Mouse (Mus musculus) gastrocnemius, adult 2 months (tissue): ENCODE data around the gene Ccdc162. TPM values are rescaled to one million over a fixed set of nuclear protein-coding genes. Genes with fewer than 3 reads are reported as not detected.
A peak's percentile ranks its signal among the peaks of the same experiment; 100 is the strongest.

Source experiments
- DNase-seq: peaks from one replicate; pipeline ENCODE4 v3.0.0; 2022
- H3K27ac ChIP-seq: fragments of 200-600 bp; 2 replicates; pipeline ENCODE4 v1.8.1; 2022; ENCODE audit warnings: mild to moderate bottlenecking
- H3K4me3 ChIP-seq: fragments of 200-600 bp; 2 replicates; pipeline ENCODE4 v1.8.1; 2022; ENCODE audit warnings: mild to moderate bottlenecking, moderate library complexity
- CTCF ChIP-seq: fragments of 200-600 bp; IDR thresholded peaks from 2 replicates; pipeline ENCODE4 v1.8.1; 2022; ENCODE audit warnings: antibody characterized with exemption, mild to moderate bottlenecking, moderate library complexity
- intact Hi-C: fragments of 180-260 bp; cut with DNase I; formaldehyde crosslinking; loops from one replicate; pipeline ENCODE4 v1.15.1; 2025
- long read RNA-seq, 2 experiments: library from polyadenylated mRNA; stranded (forward); transcript quantifications; one replicate each; pipeline ENCODE4 v2.0.0; 2021
- total RNA-seq, 2 experiments: library from RNA; stranded (reverse); gene quantifications; 2 replicates each; pipeline ENCODE4 v1.2.3; 2021

The Ccdc162 gene
- 1 to 10 TPM in 1 of 2 experiments, under 1 TPM in 1; 0.89 to 1.3 TPM for total RNA-seq
- long read RNA-seq, experiment 1, result 0 reads
- long read RNA-seq, experiment 2, result 0 reads

DNA sequence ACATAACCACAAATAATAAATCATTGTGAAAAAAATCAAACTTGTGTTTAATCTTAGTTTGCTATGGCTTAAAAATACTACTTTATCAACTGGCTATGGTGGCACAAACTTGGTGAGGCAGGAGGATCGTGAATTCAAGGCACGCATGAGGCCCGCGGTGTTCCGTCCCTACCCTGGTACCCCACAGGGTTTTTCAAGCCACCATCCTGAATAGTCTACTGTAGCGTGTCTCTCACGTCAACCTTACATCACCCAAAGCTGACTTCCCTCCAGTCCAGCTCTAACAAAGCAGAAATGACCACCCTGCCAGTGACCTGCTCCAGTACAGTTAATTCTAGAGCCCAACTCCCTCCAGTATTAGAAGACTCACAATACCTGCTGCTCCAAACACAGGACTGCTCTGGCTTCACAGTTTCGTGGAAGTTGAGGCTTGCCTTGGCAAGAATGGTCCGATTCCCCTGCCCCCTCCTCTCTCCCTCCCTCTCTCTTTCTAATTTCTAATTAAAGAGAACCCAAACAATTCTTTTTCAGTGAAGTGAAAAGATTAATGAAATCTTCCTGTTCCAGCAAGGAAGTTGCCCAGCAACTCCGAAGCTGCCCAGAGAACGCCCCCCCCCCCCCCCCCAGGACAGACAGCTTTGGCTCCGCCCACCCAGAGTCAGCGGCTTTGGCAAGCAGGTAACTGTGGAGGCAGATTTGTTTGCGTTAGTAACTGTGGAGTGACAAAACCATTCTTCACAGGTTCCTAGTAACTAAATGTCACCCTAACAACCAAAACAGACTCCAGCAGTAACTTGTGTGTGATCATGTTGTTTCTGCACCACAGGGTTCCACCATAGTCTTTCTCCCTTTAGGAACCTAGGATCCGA is at the start of gene Ccdc162:
Ccdc162 (minus strand) TSS at position 606 of the 869 bp plus-strand sequence.
- no peak for DNase-seq
- H3K4me3 ChIP-seq, result peak within 1 kb of the TSS; percentile 52
- H3K27ac ChIP-seq, result peak within 1 kb of the TSS; percentile 10; the same call in 1 of the 2 replicates
- intact Hi-C loops, result no loop called here
- TF ChIP-seq CTCF, result no peak

DNA sequence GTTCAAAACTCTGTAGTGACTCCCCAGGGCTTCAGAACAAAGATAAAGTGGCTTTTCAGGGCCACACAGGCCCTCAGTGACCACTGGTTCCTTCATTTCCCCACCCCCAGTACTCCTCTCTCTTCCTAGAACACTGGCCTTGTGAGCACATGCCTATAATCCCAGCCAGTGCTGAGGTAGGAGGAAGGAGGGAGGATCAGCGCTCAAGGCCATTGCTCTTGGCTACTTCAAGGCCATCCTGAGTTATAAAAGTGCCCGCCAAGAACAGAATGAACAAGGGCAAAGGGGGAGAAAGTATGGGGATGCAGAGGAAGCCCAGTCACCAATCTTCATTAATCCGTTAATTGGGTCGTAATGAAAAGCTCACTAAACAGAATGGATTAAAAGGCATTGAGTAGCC is 49.2 kb upstream of the Ccdc162 start:
- intact Hi-C loops, result no loop called here

DNA sequence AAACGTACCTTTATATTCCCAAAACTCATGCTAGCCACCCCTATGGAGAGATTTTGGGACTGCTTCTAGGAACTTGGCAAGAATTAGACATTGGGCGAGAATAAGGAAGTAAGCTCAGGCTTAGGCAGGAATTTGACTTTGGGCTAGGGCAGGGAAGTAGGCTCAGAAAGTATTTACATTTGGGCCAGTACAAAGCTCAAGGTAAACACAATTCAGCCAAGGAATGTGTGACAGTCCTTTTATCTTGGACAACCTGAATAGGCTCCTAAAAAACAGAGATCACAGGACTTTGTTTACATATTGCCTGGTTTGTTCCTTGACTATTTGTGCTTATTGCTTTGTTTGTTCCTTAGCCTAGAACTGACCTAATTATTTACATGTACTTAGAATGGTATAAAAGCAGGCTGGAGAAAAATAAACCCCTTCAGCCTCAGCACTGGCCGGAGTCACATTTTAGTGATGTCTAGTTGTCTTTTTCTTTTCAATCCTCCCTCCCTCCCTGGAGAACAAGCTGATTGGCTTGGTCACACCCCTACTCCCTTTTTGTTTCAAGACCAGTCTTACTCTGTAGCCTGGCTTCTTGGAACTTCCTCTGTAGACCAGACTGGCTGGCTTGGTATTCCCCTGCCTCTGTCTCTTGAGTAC is 47.4 kb upstream of the Ccdc162 start:
- Histone ChIP-seq H3K27ac (no peak overlapping the region), H3K4me3 (no peak overlapping the region)
- DNase-seq, result no peak
- no peak for TF ChIP-seq CTCF
- intact Hi-C loops, result no loop called here

More for the DNA sequence above, 49.2 kb upstream of the Ccdc162 start:
- no peak for TF ChIP-seq CTCF
- DNase-seq, result no peak
- no peak overlapping the region for H3K27ac ChIP-seq
- H3K4me3 ChIP-seq, result no peak overlapping the region

DNA sequence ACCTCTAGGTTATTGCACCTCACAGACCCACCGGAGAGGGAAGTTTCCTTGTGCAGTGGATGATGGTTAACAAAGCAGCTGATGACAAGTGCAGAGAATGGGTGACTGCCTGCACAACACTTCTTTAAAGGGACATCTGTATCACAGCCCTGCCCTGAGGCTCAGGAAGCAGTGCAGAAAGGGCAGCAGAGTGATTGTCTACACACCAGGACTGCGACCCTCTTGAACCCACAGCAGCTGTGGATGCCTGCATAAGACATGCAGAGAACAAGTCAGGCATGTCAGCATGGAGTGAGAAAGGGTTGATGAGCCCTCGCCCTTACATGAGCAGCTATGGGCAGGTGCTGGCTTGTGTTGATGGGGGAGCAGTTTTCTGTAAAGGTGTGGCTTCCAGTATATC is 44.4 kb upstream of the Ccdc162 start:
- no peak for DNase-seq
- no peak for TF ChIP-seq CTCF
- intact Hi-C loops, result no loop called here
- H3K27ac ChIP-seq, result no peak overlapping the region
- no peak overlapping the region for H3K4me3 ChIP-seq

DNA sequence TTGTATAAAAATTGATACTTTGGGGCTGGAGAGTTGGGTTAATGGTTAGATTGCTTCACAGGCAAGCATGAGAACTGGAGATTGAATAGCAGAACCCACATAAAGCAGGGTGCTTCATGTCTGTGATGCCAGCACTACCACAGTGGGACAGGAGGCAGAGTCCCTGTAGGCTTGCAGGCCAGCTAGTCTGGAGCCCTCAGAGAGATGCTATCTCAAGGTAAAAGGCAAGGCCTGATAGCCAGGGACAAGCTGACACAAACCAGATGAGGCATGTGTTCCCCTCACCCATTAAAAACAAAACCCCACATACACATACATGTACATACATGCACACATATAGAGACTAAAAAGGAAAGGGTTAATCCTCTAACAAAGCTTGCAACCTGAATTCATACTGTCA is 41.6 kb upstream of the Ccdc162 start:
- DNase-seq, result no peak
- intact Hi-C loops, result no loop called here

DNA sequence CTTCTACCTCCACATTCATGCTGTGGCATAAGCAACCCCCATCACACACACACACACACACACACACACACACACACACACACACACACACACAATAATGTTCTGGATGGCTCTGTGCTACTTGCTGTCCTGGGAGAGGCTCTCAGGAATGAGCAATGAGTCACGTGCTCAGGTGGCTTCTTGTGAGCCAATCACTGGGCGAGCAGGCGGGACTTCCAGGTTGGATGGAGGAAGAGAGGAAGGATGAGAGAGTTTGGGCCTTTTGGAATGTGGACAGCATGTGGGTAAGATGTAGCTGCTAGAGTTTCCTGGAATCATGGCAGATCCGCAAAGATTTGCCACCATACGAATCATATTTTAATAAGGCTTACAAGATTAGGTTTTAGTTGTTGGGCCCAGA is 40.8 kb upstream of the Ccdc162 start:
- no peak for DNase-seq
- TF ChIP-seq CTCF, result no peak
- intact Hi-C loops, result no loop called here
- Histone ChIP-seq H3K4me3 (no peak overlapping the region), H3K27ac (no peak overlapping the region)

More for the DNA sequence above, 41.6 kb upstream of the Ccdc162 start:
- Histone ChIP-seq H3K27ac (no peak overlapping the region), H3K4me3 (no peak overlapping the region)
- TF ChIP-seq CTCF, result no peak

DNA sequence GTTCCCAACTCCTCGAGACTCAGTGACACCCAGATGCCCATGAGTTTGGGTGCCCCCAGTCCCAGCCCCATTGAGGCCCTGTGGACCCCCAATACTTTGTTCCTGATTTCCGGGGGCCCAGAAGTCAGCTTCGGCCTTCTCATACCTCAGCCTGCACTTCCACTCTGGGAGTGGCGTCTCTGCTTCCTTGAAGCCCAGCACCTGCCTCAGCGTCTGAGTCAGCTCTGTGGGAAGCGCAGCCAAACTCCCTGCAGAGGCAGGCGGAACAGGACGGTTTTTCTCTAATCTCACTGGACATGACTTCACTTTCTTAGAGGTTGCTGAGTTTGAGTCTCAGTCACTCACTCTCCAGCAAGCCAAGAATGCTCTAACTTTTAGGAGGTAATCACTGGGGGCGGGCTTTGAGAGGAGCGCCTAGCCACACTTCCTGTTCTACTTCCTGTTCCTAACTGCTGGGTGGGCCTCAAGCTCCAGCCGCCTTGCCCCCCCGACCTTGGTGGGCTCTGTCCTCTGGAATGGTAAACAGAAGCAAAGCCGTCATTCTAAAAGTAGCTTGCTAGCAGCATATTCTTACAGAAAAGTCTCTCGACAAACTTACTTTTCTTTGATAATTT is 35.5 kb upstream of the Ccdc162 start:
- no peak for DNase-seq
- H3K4me3 ChIP-seq, result no peak overlapping the region
- H3K27ac ChIP-seq, result no peak overlapping the region
- no peak for TF ChIP-seq CTCF
- intact Hi-C loops, result no loop called here

DNA sequence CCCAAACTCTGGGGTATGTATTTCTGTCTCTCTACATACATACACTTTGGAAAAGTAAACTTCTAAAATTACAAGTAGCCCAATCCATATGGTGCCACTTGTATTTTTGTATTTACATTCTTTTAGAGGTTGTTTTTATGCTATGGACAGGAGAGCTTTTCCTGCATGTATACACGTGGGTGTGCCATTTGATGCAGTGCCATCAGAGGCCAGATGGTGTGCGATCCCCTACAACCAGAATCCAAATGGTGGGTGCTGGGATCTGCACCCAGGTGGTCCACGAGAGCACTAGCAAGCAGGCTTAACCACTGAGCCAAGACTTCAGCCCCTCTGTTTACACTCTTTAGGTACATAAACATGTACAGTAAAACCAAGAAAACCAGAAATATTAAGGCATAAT is 32.9 kb upstream of the Ccdc162 start:
- no peak overlapping the region for H3K27ac ChIP-seq
- DNase-seq, result no peak
- no peak overlapping the region for H3K4me3 ChIP-seq
- no peak for TF ChIP-seq CTCF
- intact Hi-C loops, result no loop called here

DNA sequence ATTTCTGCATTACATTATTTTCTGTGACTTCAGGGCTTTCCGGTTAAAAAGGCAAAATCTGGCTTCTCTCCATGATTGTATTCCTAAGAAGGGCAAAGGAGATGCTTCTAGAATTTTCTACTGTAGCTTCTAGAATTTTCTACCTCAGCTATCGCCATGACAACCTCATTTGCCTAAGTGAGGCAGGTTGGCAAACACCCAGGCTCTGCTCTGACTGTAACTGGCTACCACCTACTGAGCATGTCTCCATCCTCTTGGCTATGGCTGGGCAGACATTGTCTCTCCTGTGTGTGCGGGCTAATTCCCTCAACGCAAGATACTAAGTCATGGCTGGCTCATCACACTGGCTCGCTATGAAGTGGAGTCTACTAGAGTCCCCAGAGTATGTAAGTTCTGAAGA is 30.1 kb upstream of the Ccdc162 start:
- no peak overlapping the region for H3K27ac ChIP-seq
- no peak overlapping the region for H3K4me3 ChIP-seq
- no peak for DNase-seq
- intact Hi-C loops, result no loop called here
- no peak for TF ChIP-seq CTCF

DNA sequence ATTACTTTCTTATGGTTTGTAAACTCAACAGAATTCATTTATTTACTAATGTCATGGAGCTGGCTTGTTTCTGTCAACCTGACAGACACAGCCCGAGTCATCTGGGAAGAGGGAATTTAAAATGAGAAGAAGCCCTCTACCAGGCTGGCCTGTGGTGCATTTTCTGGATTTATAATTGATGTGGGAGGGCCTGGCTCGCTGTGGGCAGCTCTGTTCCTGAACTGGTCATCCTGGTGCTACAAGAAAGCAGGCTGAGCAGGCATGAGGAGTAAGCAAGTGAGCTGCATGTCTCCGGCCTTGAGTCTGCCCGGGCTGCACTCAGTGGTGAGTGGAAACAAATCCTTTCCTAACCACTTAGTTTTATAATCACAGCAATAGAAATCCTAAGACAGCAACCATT is 27.6 kb upstream of the Ccdc162 start:
- intact Hi-C loops, result no loop called here
- no peak for TF ChIP-seq CTCF
- DNase-seq, result no peak
- no peak overlapping the region for H3K27ac ChIP-seq
- H3K4me3 ChIP-seq, result no peak overlapping the region

DNA sequence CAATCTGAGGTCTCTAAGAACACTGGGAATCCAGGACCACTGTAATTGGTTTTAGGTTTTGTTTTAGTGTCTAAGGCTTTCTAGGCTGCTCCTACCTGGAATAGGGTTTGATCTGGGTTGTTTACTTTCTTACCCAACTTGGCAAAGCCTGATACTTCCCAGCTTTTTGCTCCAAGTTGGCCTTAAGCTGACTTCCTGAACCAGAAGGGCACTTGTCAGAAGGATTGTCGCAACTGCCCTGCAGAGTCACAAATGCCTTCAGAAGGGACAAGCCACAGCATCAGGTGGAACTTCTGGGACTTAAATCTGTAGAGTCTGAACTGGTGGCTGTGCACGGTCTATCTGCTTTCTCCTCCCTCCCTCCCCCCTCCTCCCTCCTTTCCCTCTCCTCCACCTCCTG is 23.8 kb upstream of the Ccdc162 start:
- Histone ChIP-seq H3K4me3 (no peak overlapping the region), H3K27ac (no peak overlapping the region)
- intact Hi-C loops, result no loop called here
- no peak for DNase-seq
- no peak for TF ChIP-seq CTCF

DNA sequence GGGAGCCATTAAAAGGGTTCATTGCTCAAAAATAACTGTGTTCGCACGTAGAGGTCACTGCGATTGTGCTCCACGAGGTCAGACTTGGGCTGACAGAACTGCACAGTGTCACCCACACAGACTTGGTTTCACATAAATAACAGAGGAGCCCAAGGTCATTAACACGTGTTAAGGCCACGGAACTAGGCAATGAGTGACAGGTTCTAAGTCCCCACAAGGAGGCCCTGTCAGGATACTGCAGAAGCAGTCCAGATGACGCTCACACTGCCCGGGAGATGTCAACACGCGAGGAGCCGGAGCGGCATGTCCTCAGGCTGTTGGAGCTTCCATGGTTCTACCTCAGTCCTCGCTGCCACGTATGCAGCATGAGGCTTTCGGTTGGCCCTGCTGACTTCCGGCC is 20.8 kb upstream of the Ccdc162 start:
- DNase-seq, result no peak
- no peak overlapping the region for H3K27ac ChIP-seq
- TF ChIP-seq CTCF, result no peak
- intact Hi-C loops, result no loop called here
- no peak overlapping the region for H3K4me3 ChIP-seq

DNA sequence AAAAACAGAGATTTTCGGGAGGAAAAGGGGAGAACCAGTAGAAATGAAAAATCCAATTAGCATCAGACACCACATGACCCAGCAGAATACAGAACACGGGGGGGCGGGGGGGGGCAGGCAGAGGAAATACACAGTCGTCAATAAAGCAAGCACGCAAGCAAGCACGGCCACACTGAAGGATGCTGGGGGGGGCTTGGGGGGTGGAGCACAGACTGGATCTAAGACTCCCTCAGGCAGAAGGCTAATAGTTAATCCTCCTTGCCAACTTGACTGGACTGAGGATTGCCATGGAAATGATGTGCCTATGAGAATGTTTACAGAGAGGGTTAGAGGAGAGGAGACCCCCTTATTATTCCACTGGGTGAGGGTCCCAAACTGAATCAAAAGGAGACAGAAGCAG is 19.0 kb upstream of the Ccdc162 start:
- Histone ChIP-seq H3K27ac (no peak overlapping the region), H3K4me3 (no peak overlapping the region)
- DNase-seq, result no peak
- no peak for TF ChIP-seq CTCF
- intact Hi-C loops, result no loop called here
